Mouse (Mus musculus): Measurements from ENCODE around the gene Tmem53.

Gene Tmem53

GRCm38 (mm10) chr4:117279253-117279642 lies 27.5 kb downstream of the Tmem53 start:
- Histone ChIP-seq H3K36me3 (ENCODE audit: insufficient read depth, low read length) (peaks cover 100% of the 10 kb centered on the region), H3K4me1 (replicated peaks; ENCODE audit: low read depth, low read length) (peaks cover 82% of the 10 kb centered on the region), H3K27me3 (ENCODE audit: insufficient read depth, low read length) (no peaks in the 10 kb centered on the region), H3K9me3 (ENCODE audit: low read length) (peaks cover 7% of the 10 kb centered on the region), H3K4me3 (replicated peaks; ENCODE audit: low read length) (no peak overlapping the region)
- no peak for TF ChIP-seq POU5F1 (IDR thresholded peaks at IDR 0.05; ENCODE audit: borderline replicate concordance, low read length)
- TF ChIP-seq NANOG (IDR thresholded peaks at IDR 0.05; ENCODE audit: borderline replicate concordance, low read length), result no peak
- no peak for TF ChIP-seq CTCF (conservative IDR thresholded peaks at IDR 0.05; ENCODE audit: low read length)

DNA sequence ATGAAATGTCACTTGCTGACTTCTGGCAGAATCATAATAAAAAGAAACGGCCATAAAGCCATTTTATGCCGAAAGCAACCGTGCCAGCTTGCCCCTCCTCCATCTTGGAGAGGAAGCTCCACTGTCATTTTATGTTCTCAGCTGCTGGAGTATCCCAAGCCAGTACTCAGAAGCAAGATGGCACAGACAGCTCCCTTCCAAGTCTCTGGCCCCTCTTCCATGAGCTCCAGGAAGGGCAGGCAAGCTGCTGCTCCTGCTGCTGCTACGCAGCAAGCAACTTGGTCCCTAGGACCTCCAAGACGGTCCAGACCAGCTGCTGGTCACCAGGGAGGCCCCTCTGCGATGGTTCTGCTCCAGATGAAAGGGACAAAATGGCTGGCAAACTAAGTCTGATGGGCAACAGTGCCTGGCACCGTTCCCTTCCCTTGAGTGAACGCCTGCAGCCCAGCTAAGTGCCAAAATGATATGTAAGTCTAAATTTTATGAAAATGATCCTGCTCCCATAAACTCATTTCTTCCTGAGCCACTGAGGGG lies 28.7 kb downstream of the Tmem53 start:
- H3K4me3 ChIP-seq (replicated peaks; ENCODE audit: low read length), result no peak overlapping the region
- H3K27me3 ChIP-seq (ENCODE audit: insufficient read depth, low read length), result no peaks in the 10 kb centered on the region
- peaks cover 95% of the 10 kb centered on the region for H3K4me1 ChIP-seq (replicated peaks; ENCODE audit: low read depth, low read length)
- H3K36me3 ChIP-seq (ENCODE audit: insufficient read depth, low read length), result peaks cover 100% of the 10 kb centered on the region
- no peaks in the 10 kb centered on the region for H3K9me3 ChIP-seq (ENCODE audit: low read length)
- TF ChIP-seq POU5F1 (IDR thresholded peaks at IDR 0.05; ENCODE audit: borderline replicate concordance, low read length) (no peak), CTCF (conservative IDR thresholded peaks at IDR 0.05; ENCODE audit: low read length) (no peak), NANOG (IDR thresholded peaks at IDR 0.05; ENCODE audit: borderline replicate concordance, low read length) (no peak)

DNA sequence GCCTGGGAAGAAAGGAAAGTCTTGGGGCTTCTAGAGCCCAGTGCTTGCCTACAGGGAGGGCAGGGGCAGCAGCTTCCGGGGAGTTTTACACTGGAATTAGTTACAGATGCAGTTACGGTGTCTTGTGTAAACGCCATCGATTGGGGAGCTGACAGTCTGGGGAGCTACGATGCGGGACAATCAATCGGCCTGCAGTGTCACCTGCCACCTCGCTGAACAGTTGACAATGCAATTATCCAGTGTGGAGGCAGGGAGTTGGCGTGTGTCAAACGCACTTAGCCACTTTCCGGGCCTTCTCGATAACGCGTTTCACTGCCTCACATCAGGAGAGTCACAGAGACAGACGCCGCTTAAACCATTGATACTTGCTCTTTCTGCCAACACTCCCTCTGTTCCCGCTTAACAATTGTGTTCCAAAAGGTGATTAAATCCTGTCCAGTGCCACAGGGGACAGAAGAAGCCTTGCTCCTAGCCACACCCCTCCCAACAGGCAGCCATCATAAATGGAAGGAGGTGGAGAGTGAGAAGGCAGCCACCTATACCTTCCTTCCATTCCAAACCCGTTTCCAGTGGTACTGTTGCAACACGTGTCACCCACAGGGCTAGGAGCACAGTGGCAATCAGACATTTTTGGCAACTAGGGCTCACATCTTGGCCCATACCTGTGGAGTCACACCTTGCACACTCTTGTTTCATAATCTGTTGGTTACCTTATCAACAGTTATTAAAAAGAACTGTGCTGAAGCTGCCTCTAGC lies 29.5 kb downstream of the Tmem53 start:
- peaks cover 100% of the 10 kb centered on the region for H3K36me3 ChIP-seq (ENCODE audit: insufficient read depth, low read length)
- no peaks in the 10 kb centered on the region for H3K9me3 ChIP-seq (ENCODE audit: low read length)
- H3K4me1 ChIP-seq (replicated peaks; ENCODE audit: low read depth, low read length), result peaks cover 100% of the 10 kb centered on the region
- TF ChIP-seq CTCF (conservative IDR thresholded peaks at IDR 0.05; ENCODE audit: low read length) (no peak), NANOG (IDR thresholded peaks at IDR 0.05; ENCODE audit: borderline replicate concordance, low read length) (no peak), POU5F1 (IDR thresholded peaks at IDR 0.05; ENCODE audit: borderline replicate concordance, low read length) (no peak)
- H3K4me3 ChIP-seq (replicated peaks; ENCODE audit: low read length), result no peak overlapping the region
- no peaks in the 10 kb centered on the region for H3K27me3 ChIP-seq (ENCODE audit: insufficient read depth, low read length)

- peaks cover 100% of the 10 kb centered on the region for H3K4me1 ChIP-seq (replicated peaks; ENCODE audit: low read depth, low read length)
- no peaks in the 10 kb centered on the region for H3K9me3 ChIP-seq (ENCODE audit: low read length)
- no peaks in the 10 kb centered on the region for H3K27me3 ChIP-seq (ENCODE audit: insufficient read depth, low read length)
- H3K36me3 ChIP-seq (ENCODE audit: insufficient read depth, low read length), result peaks cover 100% of the 10 kb centered on the region
- TF ChIP-seq POU5F1 (IDR thresholded peaks at IDR 0.05; ENCODE audit: borderline replicate concordance, low read length) (no peak), NANOG (IDR thresholded peaks at IDR 0.05; ENCODE audit: borderline replicate concordance, low read length) (no peak), CTCF (conservative IDR thresholded peaks at IDR 0.05; ENCODE audit: low read length) (no peak)
- peak overlapping the region; percentile 37 for H3K4me3 ChIP-seq (replicated peaks; ENCODE audit: low read length)
Observed at GRCm38 (mm10) chr4:117283271-117284191, 31.8 kb downstream of the Tmem53 start.

DNA sequence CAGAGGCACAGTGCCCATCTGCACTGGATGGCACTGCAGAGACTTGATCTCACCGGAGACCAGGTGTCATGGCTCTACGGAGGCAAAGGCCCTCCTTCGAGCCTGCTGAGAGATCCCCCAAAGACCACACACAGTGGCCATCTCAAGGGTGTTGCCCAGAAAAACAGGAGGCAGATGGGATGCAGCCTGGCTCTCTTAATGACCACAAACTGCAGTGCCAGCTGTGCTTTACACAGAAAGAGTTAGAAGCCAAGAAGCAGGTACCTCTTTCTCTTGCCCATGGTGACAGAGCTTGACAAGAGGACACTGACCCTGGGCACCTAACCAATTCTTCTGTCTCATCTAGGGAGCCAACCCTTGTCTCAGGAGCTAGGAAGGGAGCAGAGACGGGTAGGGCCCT lies 32.6 kb downstream of the Tmem53 start:
- Histone ChIP-seq H3K4me3 (replicated peaks; ENCODE audit: low read length) (peak overlapping the region; percentile 37), H3K27me3 (ENCODE audit: insufficient read depth, low read length) (no peaks in the 10 kb centered on the region), H3K4me1 (replicated peaks; ENCODE audit: low read depth, low read length) (peaks cover 93% of the 10 kb centered on the region), H3K9me3 (ENCODE audit: low read length) (no peaks in the 10 kb centered on the region), H3K36me3 (ENCODE audit: insufficient read depth, low read length) (peaks cover 93% of the 10 kb centered on the region)
- no peak for TF ChIP-seq NANOG (IDR thresholded peaks at IDR 0.05; ENCODE audit: borderline replicate concordance, low read length)
- no peak for TF ChIP-seq POU5F1 (IDR thresholded peaks at IDR 0.05; ENCODE audit: borderline replicate concordance, low read length)
- no peak for TF ChIP-seq CTCF (conservative IDR thresholded peaks at IDR 0.05; ENCODE audit: low read length)

GRCm38 (mm10) chr4:117288277-117288926 lies 36.7 kb downstream of the Tmem53 start:
- Histone ChIP-seq H3K36me3 (ENCODE audit: insufficient read depth, low read length) (peaks cover 52% of the 10 kb centered on the region), H3K4me1 (replicated peaks; ENCODE audit: low read depth, low read length) (peaks cover 65% of the 10 kb centered on the region), H3K4me3 (replicated peaks; ENCODE audit: low read length) (peak overlapping the region; percentile 89), H3K9me3 (ENCODE audit: low read length) (no peaks in the 10 kb centered on the region), H3K27me3 (ENCODE audit: insufficient read depth, low read length) (no peaks in the 10 kb centered on the region)
- TF ChIP-seq POU5F1 (IDR thresholded peaks at IDR 0.05; ENCODE audit: borderline replicate concordance, low read length) (no peak), NANOG (IDR thresholded peaks at IDR 0.05; ENCODE audit: borderline replicate concordance, low read length) (no peak), CTCF (conservative IDR thresholded peaks at IDR 0.05; ENCODE audit: low read length) (no peak)

DNA sequence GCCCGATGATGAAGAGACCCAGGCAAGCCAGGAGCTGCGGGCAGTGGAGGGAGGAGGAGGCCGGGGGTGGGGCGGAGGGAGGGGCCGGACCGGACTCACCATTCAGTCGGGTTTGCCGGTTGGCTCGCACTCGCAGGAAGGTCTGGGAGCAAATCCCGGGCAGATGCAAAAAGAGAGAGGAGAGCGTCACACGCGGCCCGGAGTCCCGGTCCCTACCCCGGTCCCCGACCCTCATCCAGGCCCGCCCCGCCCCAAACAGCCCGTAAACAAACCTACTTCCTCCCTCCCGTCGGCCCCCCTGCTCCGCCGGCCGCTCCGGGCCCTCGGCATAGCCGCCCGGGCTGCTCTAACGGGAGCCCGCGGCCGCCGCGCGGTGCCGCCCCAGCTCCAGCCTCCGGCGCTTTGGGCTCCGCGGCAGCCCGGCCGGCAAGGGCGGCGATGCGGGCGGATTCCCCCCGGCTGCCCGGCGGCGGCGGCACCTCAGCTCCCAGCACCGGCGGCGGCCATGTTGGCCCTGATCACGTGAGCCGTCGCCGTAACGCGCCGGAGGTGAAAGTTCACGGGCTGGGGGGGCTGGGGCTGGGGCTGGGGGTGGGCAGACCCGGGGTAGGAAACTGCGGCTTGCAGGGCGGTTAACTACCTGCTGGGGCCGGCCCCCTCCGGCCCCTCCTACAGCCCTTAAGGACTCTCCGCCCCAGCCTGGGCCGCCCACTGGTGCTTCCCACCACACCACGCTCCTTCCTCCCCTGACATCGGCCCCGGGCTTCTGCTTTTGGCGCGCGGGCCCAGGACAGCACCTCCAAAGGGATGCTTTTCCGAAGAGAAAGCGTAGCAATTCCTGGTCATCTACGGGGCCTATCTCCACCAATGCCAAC lies 37.4 kb downstream of the Tmem53 start:
- H3K27me3 ChIP-seq (ENCODE audit: insufficient read depth, low read length), result no peaks in the 10 kb centered on the region
- TF ChIP-seq CTCF (conservative IDR thresholded peaks at IDR 0.05; ENCODE audit: low read length) (no peak), POU5F1 (IDR thresholded peaks at IDR 0.05; ENCODE audit: borderline replicate concordance, low read length) (no peak), NANOG (IDR thresholded peaks at IDR 0.05; ENCODE audit: borderline replicate concordance, low read length) (no peak)
- peak overlapping the region; percentile 89 for H3K4me3 ChIP-seq (replicated peaks; ENCODE audit: low read length)
- peaks cover 45% of the 10 kb centered on the region for H3K36me3 ChIP-seq (ENCODE audit: insufficient read depth, low read length)
- peaks cover 57% of the 10 kb centered on the region for H3K4me1 ChIP-seq (replicated peaks; ENCODE audit: low read depth, low read length)
- no peaks in the 10 kb centered on the region for H3K9me3 ChIP-seq (ENCODE audit: low read length)
